Mouse (Mus musculus) MEL (cell line): Measurements from ENCODE around the gene Nrxn3. TPM values are rescaled to one million over a fixed set of nuclear protein-coding genes. Genes with fewer than 3 reads are reported as not detected.

ENCODE experiments used
- DNase-seq: peaks from one replicate; pipeline ENCODE4 v3.0.0; 2011; ENCODE audit warnings: low read depth, low spot score
- H3K27ac ChIP-seq: 2 replicates; pipeline ENCODE4 v1.5.1; 2012; ENCODE audit warnings: low read depth, mild to moderate bottlenecking, control low read depth, low read length, moderate library complexity; ENCODE audit not compliant: control insufficient read depth
- H3K27me3 ChIP-seq, 2 experiments: fragments of 150-350 bp in 1 of 2; sonication (generic) in 1 of 2; 2 replicates each; pipeline ENCODE4 v1.6.1; 2012; ENCODE audit warnings: low read length in 2 of 2, mild to moderate bottlenecking in 2 of 2, improper control_type of control experiment in 1 of 2, moderate library complexity in 1 of 2; ENCODE audit not compliant: insufficient read depth in 2 of 2, control insufficient read depth in 1 of 2
- H3K36me3 ChIP-seq, 2 experiments: 2 replicates each; pipeline ENCODE4 v1.6.1; 2012 to 2014; ENCODE audit warnings: low read length in 2 of 2, improper control_type of control experiment in 1 of 2, inconsistent platforms in 1 of 2, mild to moderate bottlenecking in 1 of 2; ENCODE audit not compliant: insufficient read depth in 2 of 2, control insufficient read depth in 1 of 2
- H3K4me1 ChIP-seq, 2 experiments: fragments of 150-350 bp in 1 of 2; sonication (generic) in 1 of 2; 2 replicates each; pipeline ENCODE4 v1.6.1; 2012; ENCODE audit warnings: low read length in 2 of 2, improper control_type of control experiment in 1 of 2, mild to moderate bottlenecking in 1 of 2; ENCODE audit not compliant: insufficient read depth in 2 of 2, control insufficient read depth in 1 of 2
- H3K4me3 ChIP-seq, 2 experiments: fragments of 150-350 bp in 1 of 2; sonication (generic) in 1 of 2; 2 replicates each; pipeline ENCODE4 v1.5.1; 2012; ENCODE audit warnings: low read depth in 2 of 2, low read length in 2 of 2, mild to moderate bottlenecking in 2 of 2, moderate library complexity in 2 of 2, control low read depth in 1 of 2, improper control_type of control experiment in 1 of 2; ENCODE audit not compliant: control insufficient read depth in 1 of 2, insufficient read depth in 1 of 2
- H3K79me2 ChIP-seq: 2 replicates; pipeline ENCODE4 v1.6.1; 2012; ENCODE audit warnings: mild to moderate bottlenecking, low read length, moderate library complexity; ENCODE audit not compliant: control insufficient read depth, poor library complexity, insufficient read depth
- H3K9ac ChIP-seq: 2 replicates; pipeline ENCODE4 v1.6.1; 2012; ENCODE audit warnings: low read depth, mild to moderate bottlenecking, control low read depth, low read length, moderate library complexity; ENCODE audit not compliant: control insufficient read depth, poor library complexity, severe bottlenecking
- H3K9me3 ChIP-seq: fragments of 150-350 bp; sonication (generic); replicated peaks from 2 replicates; pipeline ENCODE4 v1.6.1; 2012; ENCODE audit warnings: mild to moderate bottlenecking, low read length, improper control_type of control experiment, moderate library complexity; ENCODE audit not compliant: insufficient read depth
- CHD1 ChIP-seq: IDR thresholded peaks from 2 replicates; pipeline ENCODE4 v1.6.1; 2012; ENCODE audit warnings: low read depth, mild to moderate bottlenecking, inconsistent platforms, low read length, improper control_type of control experiment
- CTCF ChIP-seq, 3 experiments: IDR thresholded peaks in 2 of 3; conservative IDR thresholded peaks in 1 of 3; 2 replicates each; pipeline ENCODE4 v1.5.1; 2011 to 2012; ENCODE audit warnings: low read length in 3 of 3, low read depth in 2 of 3, mild to moderate bottlenecking in 2 of 3, improper control_type of control experiment in 1 of 3, inconsistent platforms in 1 of 3, mixed read lengths in 1 of 3, moderate library complexity in 1 of 3; ENCODE audit not compliant: control insufficient read depth in 1 of 3, insufficient read depth in 1 of 3, poor library complexity in 1 of 3, severe bottlenecking in 1 of 3
- ELF1 ChIP-seq: IDR thresholded peaks from 2 replicates; pipeline ENCODE4 v1.6.1; 2014; ENCODE audit warnings: low read depth, mild to moderate bottlenecking, inconsistent platforms, low read length, improper control_type of control experiment, moderate library complexity
- EP300 ChIP-seq, 2 experiments: IDR thresholded peaks; 2 replicates each; pipeline ENCODE4 v1.6.1; 2011; ENCODE audit warnings: improper control_type of control experiment in 2 of 2, low read length in 2 of 2, low read depth in 1 of 2, mild to moderate bottlenecking in 1 of 2
- ETS1 ChIP-seq: IDR thresholded peaks from 2 replicates; pipeline ENCODE4 v1.6.1; 2012; ENCODE audit warnings: low read depth, mild to moderate bottlenecking, inconsistent platforms, low read length, improper control_type of control experiment, moderate library complexity
- GABPA ChIP-seq: IDR thresholded peaks from 2 replicates; pipeline ENCODE4 v1.6.1; 2012; ENCODE audit warnings: low read depth, mild to moderate bottlenecking, inconsistent platforms, low read length, improper control_type of control experiment, moderate library complexity
- GATA1 ChIP-seq: IDR thresholded peaks from 2 replicates; pipeline ENCODE4 v1.6.1; 2011; ENCODE audit warnings: low read depth, low read length, improper control_type of control experiment
- HCFC1 ChIP-seq: IDR thresholded peaks from 2 replicates; pipeline ENCODE4 v1.6.1; 2012; ENCODE audit warnings: low read depth, mild to moderate bottlenecking, inconsistent platforms, low read length, improper control_type of control experiment, moderate library complexity
- MAX ChIP-seq: IDR thresholded peaks from 2 replicates; pipeline ENCODE4 v1.6.1; 2011; ENCODE audit warnings: low read length, improper control_type of control experiment
- MAZ ChIP-seq: IDR thresholded peaks from 2 replicates; pipeline ENCODE4 v1.6.1; 2012; ENCODE audit warnings: low read depth, mild to moderate bottlenecking, inconsistent platforms, low read length, improper control_type of control experiment
- MEF2A ChIP-seq: IDR thresholded peaks from 2 replicates; pipeline ENCODE4 v1.6.1; 2014; ENCODE audit warnings: low read depth, mild to moderate bottlenecking, inconsistent platforms, low read length, improper control_type of control experiment; ENCODE audit not compliant: poor library complexity, insufficient replicate concordance, severe bottlenecking; ENCODE audit errors: extremely low read depth
- MYC ChIP-seq: IDR thresholded peaks from 2 replicates; pipeline ENCODE4 v1.6.1; 2011; ENCODE audit warnings: low read depth, mild to moderate bottlenecking, low read length, improper control_type of control experiment, moderate library complexity
- NELFE ChIP-seq: IDR thresholded peaks from 2 replicates; pipeline ENCODE4 v1.6.1; 2011; ENCODE audit warnings: low read depth, low read length, improper control_type of control experiment
- NRF1 ChIP-seq: IDR thresholded peaks from 2 replicates; pipeline ENCODE4 v1.6.1; 2014; ENCODE audit warnings: low read depth, mild to moderate bottlenecking, inconsistent platforms, low read length, improper control_type of control experiment, moderate library complexity; ENCODE audit not compliant: poor library complexity, insufficient read depth, severe bottlenecking
- RCOR1 ChIP-seq: IDR thresholded peaks from 2 replicates; pipeline ENCODE4 v1.6.1; 2012; ENCODE audit warnings: low read depth, mild to moderate bottlenecking, inconsistent platforms, low read length, improper control_type of control experiment
- TBP ChIP-seq: IDR thresholded peaks from 2 replicates; pipeline ENCODE4 v1.8.0; 2011; ENCODE audit warnings: low read depth, low read length, improper control_type of control experiment
- ZKSCAN1 ChIP-seq: IDR thresholded peaks from 2 replicates; pipeline ENCODE4 v1.6.1; 2012; ENCODE audit warnings: low read depth, mild to moderate bottlenecking, inconsistent platforms, low read length, improper control_type of control experiment, moderate library complexity
- ZNF384 ChIP-seq: IDR thresholded peaks from 2 replicates; pipeline ENCODE4 v1.6.1; 2012; ENCODE audit warnings: low read depth, mild to moderate bottlenecking, inconsistent platforms, low read length, improper control_type of control experiment
- polyA plus RNA-seq, 2 experiments: library from polyadenylated mRNA; stranded (reverse) in 1 of 2; unstranded in 1 of 2; fragments of >175 nt in 1 of 2; fragments of >200 nt in 1 of 2; gene quantifications; 2 replicates each; pipeline versions ENCODE4 v1.2.1 to v1.2.4; 2012; ENCODE audit warnings: low replicate concordance in 2 of 2, low read depth in 1 of 2; ENCODE audit not compliant: insufficient read length in 2 of 2, insufficient read depth in 1 of 2, missing spikeins in 1 of 2
- total RNA-seq: library from RNA; depleted of rRNA; stranded (reverse); fragments of 300-350 nt; gene quantifications from 2 replicates; pipeline ENCODE4 v1.2.3, GENCODE M21; 2012

Nrxn3 gene
- total and polyA plus RNA-seq, 3 experiments = not detected

- Histone ChIP-seq H3K9ac (no peak overlapping the region), H3K27ac (no peak overlapping the region), H3K4me1 (no peaks in the 10 kb centered on the region), H3K36me3 (no peaks in the 10 kb centered on the region), H3K27me3 (no peaks in the 10 kb centered on the region)
- TF ChIP-seq ZKSCAN1 = no peak
- TF ChIP-seq ETS1 = no peak
- no peak for TF ChIP-seq MYC
- no peak for TF ChIP-seq CHD1
- no peak for TF ChIP-seq MAZ
- TF ChIP-seq RCOR1 = no peak
- TF ChIP-seq HCFC1 = no peak
- no peak for TF ChIP-seq MEF2A
- no peak for TF ChIP-seq TBP
- no peak for TF ChIP-seq ZNF384
- no peak for TF ChIP-seq GABPA
- no peak for TF ChIP-seq CTCF (IDR thresholded peaks at IDR 0.05 in 2 of 3, conservative IDR thresholded peaks at IDR 0.05 in 1 of 3; ENCODE audit: control insufficient read depth in 1 of 3, insufficient read depth in 1 of 3, low read depth in 2 of 3, low read length in 3 of 3, poor library complexity in 1 of 3, severe bottlenecking in 1 of 3)
- TF ChIP-seq NRF1 = no peak
- TF ChIP-seq, all 39 proteins: peak for 0
- H3K9me3 ChIP-seq = no peaks in the 10 kb centered on the region
- DNase-seq = no peak
- no peaks in the 10 kb centered on the region for H3K79me2 ChIP-seq
- no peak overlapping the region for H3K4me3 ChIP-seq
Measured at GRCm38 (mm10) chr12:88726316-88726715, 3.6 kb downstream of the Nrxn3 start.

- no peaks in the 10 kb centered on the region for H3K9me3 ChIP-seq
- TF ChIP-seq ELF1 (no peak), EP300 (IDR thresholded peaks at IDR 0.05; ENCODE audit: low read depth in 1 of 2, low read length in 2 of 2) (no peak), GATA1 (no peak), NELFE (no peak), MAX (no peak)
- TF ChIP-seq, all 39 proteins: peak for 0
- no peak overlapping the region for H3K4me3 ChIP-seq
- H3K9ac ChIP-seq = no peak overlapping the region
- no peaks in the 10 kb centered on the region for H3K27me3 ChIP-seq
- no peaks in the 10 kb centered on the region for H3K4me1 ChIP-seq
- H3K36me3 ChIP-seq = no peaks in the 10 kb centered on the region
- H3K79me2 ChIP-seq = no peaks in the 10 kb centered on the region
- no peak overlapping the region for H3K27ac ChIP-seq
- DNase-seq = no peak
Measured at GRCm38 (mm10) chr12:88726755-88727154, 4.1 kb downstream of the Nrxn3 start.
